Mouse (Mus musculus) CD4-positive, CD25-positive, alpha-beta regulatory T cell, adult 2 months (primary cell): ENCODE data around the gene Cep164.
A peak's percentile ranks its signal among the peaks of the same experiment; 100 is the strongest.

Source experiments
- DNase-seq: peaks from one replicate; pipeline ENCODE4 v3.0.0-alpha.2; 2012; ENCODE audit warnings: low read depth, low spot score

The Cep164 gene

GRCm38 (mm10) chr9:45838434-45839138, 10.1 kb upstream of the Cep164 start, which contains the start of gene Bace1:
TSS of gene Bace1 (plus strand) at chr9:45838580.
- no peak for DNase-seq

GRCm38 (mm10) chr9:45838069-45838433, 9.6 kb upstream of the Cep164 start:
- no peak for DNase-seq

GRCm38 (mm10) chr9:45833461-45833860, 5.0 kb upstream of the Cep164 start:
- DNase-seq = no peak

- DNase-seq = no peak
Measured at GRCm38 (mm10) chr9:45832898-45833297, 4.4 kb upstream of the Cep164 start.

GRCm38 (mm10) chr9:45829107-45829506, 616 bp upstream of the Cep164 start:
- DNase-seq = peak; percentile 92

- DNase-seq = peak; percentile 41
Measured at GRCm38 (mm10) chr9:45827663-45828290, 714 bp downstream of the Cep164 start.

DNA sequence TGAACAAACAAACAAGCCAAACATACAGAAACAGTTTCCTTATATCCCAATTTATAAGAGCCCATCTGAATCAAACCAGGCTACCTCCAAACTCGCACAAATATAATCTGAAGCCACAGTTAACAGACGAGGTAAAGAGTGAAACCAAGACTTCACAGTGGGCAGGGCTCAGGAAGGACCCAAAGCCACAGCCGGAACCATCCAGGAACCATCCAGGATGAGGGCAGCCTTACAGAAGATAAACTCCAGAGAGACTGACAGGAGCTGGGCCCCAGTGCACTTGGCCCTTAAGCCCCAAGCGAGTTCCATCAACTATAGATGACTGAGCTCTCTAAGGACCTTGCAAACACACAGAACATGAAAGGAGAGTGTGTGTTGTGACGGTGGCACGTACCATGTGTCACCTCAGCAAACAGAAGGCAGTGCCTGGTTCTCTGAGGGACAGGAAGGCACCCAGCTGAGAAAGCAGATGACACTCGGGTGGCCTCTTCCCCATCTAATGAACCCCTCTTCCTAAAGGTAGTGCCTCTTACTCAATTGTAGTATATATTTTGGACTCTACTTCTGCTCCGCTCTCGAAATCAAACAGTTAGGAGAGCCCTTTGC, 10.0 kb downstream of the Cep164 start:
- DNase-seq = no peak

DNA sequence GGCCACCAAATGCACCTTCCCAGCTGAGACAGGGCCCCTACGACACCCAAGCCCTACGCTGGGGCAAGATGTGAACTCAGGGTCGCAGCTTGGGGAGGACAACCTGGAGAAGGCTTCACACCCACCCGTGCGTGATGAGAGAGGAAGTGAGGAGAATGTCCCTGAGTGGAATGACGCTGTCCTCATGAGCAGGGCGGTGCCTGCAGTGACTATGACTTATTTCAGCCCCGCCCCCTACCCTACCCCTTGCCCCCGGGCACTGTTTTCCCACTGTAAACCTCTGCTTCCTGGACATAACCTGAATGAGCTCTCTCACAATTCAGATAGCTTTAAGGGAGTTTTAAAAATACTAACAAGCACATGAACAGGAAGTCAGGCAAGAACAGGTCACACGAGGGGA, 13.0 kb downstream of the Cep164 start:
- DNase-seq = no peak

DNA sequence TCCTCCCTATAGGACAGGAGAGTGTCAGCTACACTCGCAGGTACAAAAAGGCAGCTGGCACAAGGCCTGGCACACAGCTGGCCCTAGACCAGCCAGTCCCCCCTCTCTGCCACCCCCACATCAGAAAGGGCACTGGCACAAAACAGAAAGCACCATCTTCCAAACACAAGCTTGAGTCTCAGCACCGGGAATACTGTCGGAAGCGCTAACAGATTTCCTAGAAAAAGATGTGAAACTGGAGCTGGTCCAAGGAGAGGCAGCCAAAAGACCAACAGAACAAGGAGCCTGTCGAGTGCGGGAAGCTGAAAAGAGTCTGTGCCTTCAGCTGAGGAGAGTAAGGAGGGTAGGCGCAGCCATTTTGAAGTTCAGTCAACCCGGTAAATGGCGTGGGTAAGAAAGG, 13.4 kb downstream of the Cep164 start:
- DNase-seq = no peak

DNA sequence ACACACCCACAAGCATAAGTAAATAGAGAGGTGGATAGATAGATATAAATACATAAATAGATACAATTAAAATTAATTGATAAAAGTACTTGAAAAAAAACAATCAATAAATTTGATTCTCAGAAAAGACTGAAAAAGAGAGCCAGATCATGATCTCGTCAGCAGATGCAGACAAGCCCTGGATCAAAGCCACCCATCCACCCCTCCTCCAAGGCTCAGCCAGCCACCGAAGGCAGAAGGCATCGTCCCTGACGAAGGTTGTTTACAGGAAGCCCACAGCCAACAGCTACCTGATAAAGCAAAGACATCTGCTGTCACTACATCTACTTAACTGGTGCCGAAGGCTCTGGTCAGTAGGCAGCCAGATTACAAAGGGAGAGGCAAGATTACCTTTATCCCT, 16.5 kb downstream of the Cep164 start:
- no peak for DNase-seq

GRCm38 (mm10) chr9:45807761-45808160, 20.7 kb downstream of the Cep164 start:
- DNase-seq = peak; percentile 20

DNA sequence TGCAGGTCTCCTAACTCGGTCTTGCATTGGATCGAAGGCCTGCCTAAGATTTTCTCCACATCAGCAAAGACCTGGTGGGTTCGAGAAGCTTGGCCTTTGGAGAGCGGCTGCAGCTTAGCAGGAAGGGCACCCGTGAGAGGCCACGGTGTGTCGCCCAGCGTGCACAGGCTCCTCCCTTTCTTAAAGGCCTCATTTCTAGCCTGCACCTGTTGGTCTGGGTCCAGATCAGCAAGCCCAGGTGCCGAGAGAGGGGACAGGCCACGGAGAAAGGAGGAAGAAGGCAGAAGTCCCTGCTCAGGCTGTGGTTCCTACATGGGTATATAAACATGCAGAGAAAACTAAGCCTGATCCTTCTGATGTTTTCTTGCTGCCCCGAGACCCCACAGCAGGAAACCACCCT, 21.2 kb downstream of the Cep164 start:
- DNase-seq = no peak

DNA sequence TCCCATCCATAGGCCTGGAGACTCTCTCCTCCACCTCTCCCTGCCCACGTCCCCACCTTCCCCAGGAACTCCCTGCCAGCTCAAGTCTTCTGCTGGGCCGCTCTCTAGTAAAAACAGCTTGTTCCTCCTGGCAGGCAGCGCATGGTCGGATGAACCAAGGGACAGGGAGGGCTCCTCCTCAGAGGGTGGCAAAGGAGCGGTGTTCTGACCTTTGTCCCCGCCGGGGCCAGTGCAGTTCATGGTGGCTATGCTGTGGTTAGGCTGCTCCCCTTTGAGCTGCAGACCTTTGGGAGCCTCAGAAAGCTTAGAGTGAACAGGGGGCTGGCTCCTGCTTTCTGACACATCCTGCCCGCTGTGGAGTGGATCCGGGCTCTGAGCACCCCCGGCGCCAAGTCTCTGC, 21.6 kb downstream of the Cep164 start:
- DNase-seq = no peak

DNA sequence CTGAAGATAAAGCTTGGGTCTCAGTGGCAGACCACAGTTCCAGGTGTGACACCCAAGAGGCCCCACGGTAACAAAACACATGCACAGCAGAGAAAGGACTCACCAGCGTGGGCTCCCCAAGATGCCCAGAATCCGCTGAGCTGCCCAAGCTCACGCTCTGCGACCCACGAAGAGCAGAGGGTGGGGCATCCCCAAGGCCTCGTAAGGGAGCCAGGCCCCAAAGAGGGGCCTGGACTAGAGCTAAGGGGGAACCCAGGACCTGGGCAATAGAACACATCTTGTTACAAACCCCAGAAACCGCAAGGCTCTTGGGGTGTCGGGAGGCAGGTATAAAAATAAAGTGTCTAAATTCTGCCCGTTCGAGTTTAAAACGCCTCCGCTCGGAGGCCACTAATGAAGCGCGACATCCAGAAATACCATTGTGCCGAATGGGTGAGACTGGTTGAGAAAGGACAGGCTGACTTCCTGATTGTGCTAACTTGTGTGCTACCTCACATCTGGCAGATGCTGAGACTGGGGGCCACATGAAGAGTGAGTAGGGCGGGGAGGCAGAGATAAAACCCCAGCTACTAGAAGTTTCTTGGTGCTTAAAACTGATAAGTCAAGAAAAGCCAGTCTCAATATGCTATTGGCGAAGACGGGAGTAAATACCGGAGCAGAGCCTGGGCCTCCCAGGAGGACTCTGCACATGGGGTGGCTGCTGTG, 25.3 kb downstream of the Cep164 start:
- DNase-seq = no peak

DNA sequence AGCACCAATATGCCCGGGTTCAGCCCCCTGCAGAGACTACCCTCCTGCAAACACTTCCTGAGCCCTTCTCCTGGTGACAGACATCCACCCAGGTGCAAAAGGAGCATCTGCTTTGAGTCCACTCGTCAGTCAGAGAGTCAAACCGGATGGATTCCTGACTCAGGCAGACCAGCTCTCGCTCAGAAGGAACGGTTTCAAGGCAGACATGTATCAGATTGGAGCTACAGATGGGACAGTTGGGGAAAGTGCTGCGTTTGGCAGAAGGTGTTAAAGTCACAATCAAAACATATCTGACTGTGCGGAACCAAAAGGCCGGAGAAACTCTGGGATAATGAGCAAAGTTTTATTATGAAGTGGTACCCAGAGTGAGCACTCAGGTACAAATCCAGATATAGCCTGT, 29.1 kb downstream of the Cep164 start:
- no peak for DNase-seq

DNA sequence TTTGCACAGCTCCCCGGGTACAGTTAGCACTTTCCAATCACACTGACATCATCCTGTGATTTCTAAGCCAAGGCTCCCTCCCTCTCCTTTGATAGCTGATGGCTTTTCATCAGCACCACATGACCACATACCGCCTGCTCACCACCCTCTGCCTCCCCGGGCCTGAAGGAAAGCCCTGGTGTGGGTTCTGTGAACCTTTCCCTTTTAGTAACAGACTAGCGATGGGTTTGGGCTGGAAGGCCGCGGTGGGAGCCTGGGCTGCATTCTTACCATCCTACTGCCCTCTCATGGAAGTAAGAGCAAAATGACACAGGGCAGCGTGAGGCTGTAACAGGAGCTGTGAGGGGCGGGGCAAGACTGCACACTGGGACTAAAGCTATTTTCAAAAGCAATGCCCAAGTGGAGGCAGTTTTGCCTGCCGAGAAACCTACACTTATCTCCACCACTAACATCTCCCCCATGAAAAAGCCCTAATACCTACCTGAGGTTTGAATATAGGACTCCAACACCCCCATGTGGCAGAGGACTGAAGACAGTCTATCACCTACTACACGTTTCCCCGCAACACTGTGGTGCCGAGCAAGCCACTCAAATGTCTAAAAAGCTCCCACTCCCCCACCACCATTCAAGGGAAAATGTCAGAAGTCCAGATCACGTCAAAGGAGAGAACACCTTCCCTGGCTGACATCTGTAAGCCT, 29.9 kb downstream of the Cep164 start:
- DNase-seq = no peak

GRCm38 (mm10) chr9:45797271-45797670, 31.2 kb downstream of the Cep164 start:
- no peak for DNase-seq

GRCm38 (mm10) chr9:45795722-45796121, 32.8 kb downstream of the Cep164 start:
- DNase-seq = no peak

GRCm38 (mm10) chr9:45793697-45794096, 34.8 kb downstream of the Cep164 start:
- DNase-seq = no peak

DNA sequence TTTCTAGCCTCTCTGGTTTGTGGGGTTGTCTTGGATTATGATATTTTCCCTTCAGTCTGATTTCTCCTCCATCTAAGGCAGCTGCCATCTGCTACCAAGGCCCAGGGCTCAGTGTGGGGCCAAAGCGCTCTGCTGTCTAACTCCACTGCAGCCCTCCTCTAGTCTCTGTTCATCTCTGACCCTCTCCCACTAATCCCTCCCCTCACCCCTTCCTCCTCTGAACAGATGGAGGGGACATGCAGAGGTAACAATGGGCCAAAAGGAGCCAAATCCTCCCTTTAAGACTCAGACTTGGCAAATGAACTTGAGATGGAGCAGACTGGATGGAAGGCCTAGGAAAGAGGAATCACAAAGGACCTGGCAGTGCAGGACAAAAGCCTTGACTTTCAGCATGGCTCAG, 36.3 kb downstream of the Cep164 start:
- DNase-seq = no peak

GRCm38 (mm10) chr9:45791456-45792142, 36.9 kb downstream of the Cep164 start:
- no peak for DNase-seq
